Mouse (Mus musculus) ES-Bruce4 (cell line): ENCODE measurements at regions not wholly inside any gene's neighbourhood (a gene's known extent, or its start where the extent isn't known, plus 50 kb on each side); places are given as distances from the start of the nearest gene placed in this dataset.

ENCODE experiments used
- CTCF ChIP-seq: IDR thresholded peaks from one replicate; pipeline ENCODE4 v1.8.1; 2011; ENCODE audit warnings: low read depth, low read length
- POLR2A ChIP-seq: IDR thresholded peaks from one replicate; pipeline ENCODE4 v1.8.1; 2011; ENCODE audit warnings: low read length; ENCODE audit not compliant: insufficient read depth

DNA sequence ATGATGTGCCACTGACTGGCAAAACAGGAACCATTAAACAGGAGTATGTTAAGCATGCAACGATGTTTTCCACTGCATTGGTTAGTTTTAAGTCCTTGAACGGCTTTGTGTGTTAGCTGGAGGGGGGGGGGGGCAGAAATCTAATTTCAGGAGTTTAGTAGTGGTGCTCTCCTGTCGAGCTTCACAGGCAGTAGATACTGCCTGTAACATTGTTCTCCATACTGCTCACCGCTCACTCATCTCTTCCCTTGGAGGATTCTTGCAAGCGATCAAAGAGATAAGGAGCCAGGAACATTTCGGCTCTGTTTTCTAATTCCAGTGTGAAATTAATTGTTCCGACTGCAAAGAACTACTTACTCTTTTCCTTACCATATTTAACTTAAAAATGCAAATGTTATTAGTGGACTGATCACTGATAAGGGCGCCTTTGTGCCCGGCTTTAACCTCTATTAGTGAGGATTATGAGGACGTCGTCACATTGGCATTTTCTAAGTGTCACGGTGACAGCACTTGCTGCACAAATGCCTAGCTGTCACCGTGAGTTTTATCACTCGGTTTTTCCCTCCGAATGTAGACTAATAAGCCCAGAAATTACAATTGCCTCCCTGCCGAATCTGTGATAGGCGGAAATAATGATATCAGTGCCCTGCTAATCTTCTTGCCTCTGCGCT is 110.5 kb upstream of the Kiz start:
- no peak for TF ChIP-seq CTCF
- TF ChIP-seq POLR2A, result no peak
